Mouse (Mus musculus) embryonic facial prominence, embryonic 10.5 days (tissue): ENCODE results near the gene Edem2. TPM values are rescaled to one million over a fixed set of nuclear protein-coding genes. Genes with fewer than 3 reads are reported as not detected.
A peak's percentile ranks its signal among the peaks of the same experiment; 100 is the strongest.

Source experiments
- DNase-seq: peaks from one replicate; pipeline ENCODE4 v3.0.0-alpha.2; 2017; ENCODE audit warnings: low spot score
- H3K27ac ChIP-seq: fragments of 300-500 bp; sonication (generic); replicated peaks from 2 replicates; pipeline ENCODE4 v1.5.1; 2016; ENCODE audit warnings: mild to moderate bottlenecking
- H3K27me3 ChIP-seq: fragments of 300-500 bp; sonication (generic); replicated peaks from 2 replicates; pipeline ENCODE4 v1.6.1; 2016; ENCODE audit warnings: low read depth, mild to moderate bottlenecking; ENCODE audit not compliant: poor library complexity, severe bottlenecking
- H3K36me3 ChIP-seq: fragments of 300-500 bp; sonication (generic); replicated peaks from 2 replicates; pipeline ENCODE4 v1.6.1; 2016; ENCODE audit warnings: mild to moderate bottlenecking, moderate library complexity
- H3K4me1 ChIP-seq: fragments of 300-500 bp; sonication (generic); 2 replicates; pipeline ENCODE4 v1.6.1; 2016
- H3K4me3 ChIP-seq: fragments of 300-500 bp; sonication (generic); 2 replicates; pipeline ENCODE4 v1.5.1; 2016; ENCODE audit warnings: mild to moderate bottlenecking, moderate library complexity
- H3K9me3 ChIP-seq: fragments of 300-500 bp; sonication (generic); 2 replicates; pipeline ENCODE4 v1.6.1; 2016; ENCODE audit warnings: mild to moderate bottlenecking
- WGBS: fragments of 180-500 bp; shearing (Covaris S2); methylation state at CpG from one replicate; pipeline ENCODE4 v1.1.7; 2016; 5-methylcytosine and 5-hydroxymethylcytosine counted together
- polyA plus RNA-seq: library from polyadenylated mRNA; unstranded; fragments of >200 nt; fragmentation: Nextera tagmentation; extraction: Ambion mirVana; gene quantifications from 2 replicates; pipeline ENCODE4 v1.2.1, GENCODE M21; 2016

The Edem2 gene
- polyA plus RNA-seq, 1 experiment from 2014 or later = 27.0 TPM

DNA sequence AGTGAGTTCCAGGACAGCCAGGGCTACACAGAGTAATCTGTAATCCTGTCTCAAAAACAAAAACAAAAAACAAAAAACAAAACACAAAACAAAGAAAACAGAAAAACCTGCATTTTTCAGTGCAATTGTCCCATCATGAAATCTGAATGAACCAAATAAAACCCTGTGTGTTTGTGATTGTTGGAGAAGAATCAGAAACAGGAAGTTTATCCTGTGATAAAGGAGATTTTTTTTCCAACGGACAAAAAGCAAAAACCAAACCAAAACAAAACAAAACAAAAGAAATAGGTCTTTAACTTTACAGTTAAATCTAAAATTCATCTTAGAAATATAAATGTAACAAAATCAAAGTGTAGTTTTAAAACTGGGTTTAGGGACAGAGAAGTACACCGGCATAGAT is 34.7 kb downstream of the Edem2 start:
- Histone ChIP-seq H3K9me3 (no peaks in the 10 kb centered on the region), H3K27ac (no peak overlapping the region), H3K4me1 (peaks cover 16% of the 10 kb centered on the region), H3K27me3 (no peaks in the 10 kb centered on the region), H3K4me3 (no peak overlapping the region), H3K36me3 (peaks cover 6% of the 10 kb centered on the region; the same call in 1 of the 2 replicates)
- no peak for DNase-seq
- 75% methylated on average over 2 of the region's 2 CpGs for WGBS

DNA sequence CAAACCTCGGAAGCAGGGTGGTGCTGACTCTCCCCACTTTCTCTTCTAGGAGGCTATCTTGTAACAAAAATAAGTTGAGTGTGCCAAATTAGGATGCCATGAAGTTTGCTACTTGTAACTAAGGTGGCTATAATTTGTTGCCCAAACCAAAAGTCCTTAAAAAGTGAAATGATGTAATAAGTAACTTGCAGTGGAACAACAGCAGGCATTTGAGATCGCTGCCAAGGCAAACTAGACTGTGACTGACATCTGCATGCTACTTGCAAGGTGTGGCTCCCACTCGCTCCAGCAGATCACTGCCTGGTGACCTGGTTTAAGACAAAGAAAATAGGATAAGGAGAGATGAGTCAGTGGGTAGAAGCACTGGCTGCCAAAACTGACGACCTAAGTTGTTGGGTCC is 36.1 kb downstream of the Edem2 start:
- Histone ChIP-seq H3K4me3 (no peak overlapping the region), H3K27me3 (no peaks in the 10 kb centered on the region), H3K9me3 (no peaks in the 10 kb centered on the region), H3K36me3 (peaks cover 6% of the 10 kb centered on the region; the same call in 1 of the 2 replicates), H3K4me1 (peaks cover 21% of the 10 kb centered on the region), H3K27ac (no peak overlapping the region)
- WGBS = 82% methylated on average over 4 of the region's 4 CpGs
- no peak for DNase-seq

DNA sequence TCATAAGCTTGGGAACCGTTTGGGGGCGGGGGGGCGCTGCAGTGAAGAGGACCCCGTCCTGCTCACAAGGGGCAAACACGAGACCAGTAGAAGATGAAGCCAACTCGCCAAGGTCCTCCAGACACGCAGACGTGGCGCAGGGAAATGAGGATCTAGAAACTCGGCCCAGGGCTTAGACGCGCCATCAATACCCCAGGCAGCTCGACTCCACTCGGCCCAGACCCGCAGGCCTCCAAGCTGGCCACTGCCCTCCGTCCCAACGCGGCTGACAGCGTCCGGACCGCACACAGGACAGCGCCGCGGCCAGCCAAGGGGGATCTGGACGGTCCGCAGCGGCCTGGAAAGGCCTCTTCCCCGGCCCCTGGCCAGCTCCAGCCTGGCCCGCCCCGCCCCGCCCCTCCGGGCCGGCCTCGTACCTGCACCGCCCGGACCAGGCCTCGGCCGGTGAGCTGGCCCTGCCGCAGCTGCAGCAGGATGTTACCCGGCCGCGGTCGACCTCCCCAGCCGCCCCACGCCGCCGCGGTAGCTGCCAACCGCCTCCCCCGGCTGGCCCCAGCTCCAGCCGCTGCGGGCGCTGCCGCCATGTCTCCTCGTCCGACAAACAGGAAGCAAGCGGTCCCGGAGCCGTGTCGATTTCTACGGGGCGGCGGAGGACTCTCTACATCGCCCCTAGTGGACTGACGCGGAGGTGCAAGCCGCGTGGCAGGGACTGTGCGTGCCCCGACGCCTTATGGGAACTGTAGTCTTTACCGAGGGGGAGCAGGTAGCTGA is 37.4 kb downstream of the Edem2 start, which contains the start of gene Trpc4ap:
TSS of gene Trpc4ap (minus strand) at position 662 of the 771 bp plus-strand sequence.
- Histone ChIP-seq H3K4me1 (peaks cover 21% of the 10 kb centered on the region), H3K27me3 (no peaks in the 10 kb centered on the region), H3K4me3 (peak within 1 kb of the TSS; percentile 98), H3K27ac (peak within 1 kb of the TSS; percentile 98), H3K9me3 (no peaks in the 10 kb centered on the region), H3K36me3 (peaks cover 16% of the 10 kb centered on the region)
- under 1% methylated on average over 71 of the region's 72 CpGs for WGBS
- DNase-seq = peak; percentile 96

DNA sequence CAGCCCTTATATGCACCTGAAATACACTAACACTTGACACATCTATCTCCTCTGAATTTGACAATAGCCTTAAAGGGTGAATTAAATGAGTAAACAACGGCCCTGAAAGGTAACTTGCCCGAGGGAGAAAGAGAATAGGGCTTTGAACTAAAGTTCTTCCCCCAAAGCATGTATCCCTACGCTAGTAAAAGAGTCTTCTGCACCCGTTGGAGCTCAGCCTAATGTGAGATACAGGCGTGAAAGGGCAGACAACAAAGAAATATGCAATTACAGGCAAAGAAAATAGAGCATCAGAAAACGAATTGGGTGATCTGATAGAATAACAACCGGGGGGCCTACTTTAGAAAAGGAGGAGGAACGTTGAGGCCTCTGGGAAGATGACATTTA is 37.9 kb downstream of the Edem2 start:
- H3K9me3 ChIP-seq = no peaks in the 10 kb centered on the region
- no peak for DNase-seq
- 9% methylated on average over 8 of the region's 8 CpGs for WGBS
- H3K36me3 ChIP-seq = peaks cover 20% of the 10 kb centered on the region
- peaks cover 21% of the 10 kb centered on the region for H3K4me1 ChIP-seq
- H3K27me3 ChIP-seq = no peaks in the 10 kb centered on the region
- H3K4me3 ChIP-seq = peak overlapping the region; percentile 98
- H3K27ac ChIP-seq = peak overlapping the region; percentile 98

DNA sequence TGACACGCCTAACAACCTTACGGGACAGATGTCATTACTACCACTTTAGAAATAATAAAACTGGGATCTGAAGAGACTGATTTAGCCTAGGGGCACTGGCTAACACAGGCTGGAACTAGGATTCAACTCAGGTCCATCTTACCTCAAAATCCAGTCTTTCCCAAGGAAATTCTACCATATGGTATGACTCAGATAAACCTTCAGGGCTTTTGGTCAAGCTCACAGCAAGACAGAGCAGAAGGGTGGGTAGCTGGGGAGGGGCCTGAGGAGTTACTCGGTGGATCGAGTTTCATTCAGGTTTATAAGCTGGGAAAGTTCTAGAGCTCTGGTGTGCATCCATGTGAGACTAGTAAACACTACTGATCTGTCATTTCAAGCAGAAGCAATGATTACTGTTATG is 40.1 kb downstream of the Edem2 start:
- H3K27ac ChIP-seq = no peak overlapping the region
- no peak overlapping the region for H3K4me3 ChIP-seq
- peaks cover 33% of the 10 kb centered on the region for H3K36me3 ChIP-seq
- WGBS = 86% methylated on average over 4 of the region's 4 CpGs
- no peaks in the 10 kb centered on the region for H3K27me3 ChIP-seq
- H3K9me3 ChIP-seq = no peaks in the 10 kb centered on the region
- DNase-seq = no peak
- H3K4me1 ChIP-seq = peaks cover 21% of the 10 kb centered on the region

DNA sequence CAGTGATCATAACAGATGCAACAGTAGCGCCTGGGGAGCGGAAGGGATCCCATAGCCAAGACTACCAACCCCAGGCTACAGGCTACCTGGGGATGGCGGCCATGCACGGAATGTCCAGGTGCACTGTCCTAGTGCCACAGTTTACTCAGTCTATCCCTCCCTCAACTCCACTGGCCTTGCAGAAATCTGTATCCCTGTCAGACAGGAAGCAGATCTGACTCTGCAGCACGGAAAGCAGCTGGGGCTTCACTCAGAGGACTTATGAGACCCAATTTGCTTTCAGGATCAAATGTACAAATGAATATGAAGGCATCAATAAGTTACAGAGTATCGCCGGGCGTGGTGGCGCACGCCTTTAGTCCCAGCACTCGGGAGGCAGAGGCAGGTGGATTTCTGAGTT is 41.5 kb downstream of the Edem2 start:
- 96% methylated on average over 11 of the region's 11 CpGs for WGBS
- Histone ChIP-seq H3K4me3 (no peak overlapping the region), H3K9me3 (no peaks in the 10 kb centered on the region), H3K36me3 (peaks cover 37% of the 10 kb centered on the region), H3K27ac (no peak overlapping the region), H3K4me1 (peaks cover 21% of the 10 kb centered on the region), H3K27me3 (no peaks in the 10 kb centered on the region)
- no peak for DNase-seq

DNA sequence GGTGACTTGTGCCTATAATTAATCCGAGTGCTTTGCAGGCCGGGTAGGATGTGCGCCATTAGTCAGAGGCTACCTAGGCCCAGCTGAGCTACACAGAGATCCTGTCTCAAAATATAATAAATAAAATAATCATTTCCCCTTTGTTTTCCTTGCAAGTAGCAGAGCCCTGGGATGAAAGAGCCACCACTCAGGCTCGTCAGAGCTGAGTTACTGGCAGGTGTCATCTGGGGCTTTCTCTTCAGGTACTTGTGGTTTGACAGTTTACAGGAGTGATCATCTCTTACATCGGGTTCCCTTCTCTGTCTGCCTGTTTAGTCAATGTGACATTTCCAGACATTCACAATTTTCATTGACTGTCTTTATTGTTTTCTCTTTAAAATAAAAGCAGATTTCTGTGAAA is 42.7 kb downstream of the Edem2 start:
- 90% methylated on average over 5 of the region's 5 CpGs for WGBS

DNA sequence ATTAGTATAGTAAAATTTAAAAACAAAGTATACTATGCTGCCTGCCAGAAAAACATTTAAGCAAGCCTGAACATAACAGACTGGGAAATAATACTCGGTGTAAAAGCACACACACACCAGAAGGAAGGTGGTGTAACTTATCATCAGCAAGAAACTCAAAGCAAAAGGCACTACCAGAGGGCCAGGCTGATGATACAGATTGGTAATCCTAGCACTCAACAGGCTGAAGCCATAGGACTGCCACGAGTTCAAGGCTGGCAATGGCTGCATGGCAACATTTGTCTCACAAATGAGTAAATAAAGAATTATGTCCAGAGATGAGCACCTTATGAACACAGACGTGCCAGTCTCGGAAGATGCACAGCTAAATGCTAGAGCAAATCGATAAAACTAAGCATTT is 45.5 kb downstream of the Edem2 start:
- H3K4me1 ChIP-seq = peaks cover 3% of the 10 kb centered on the region; the same call in 1 of the 2 replicates
- WGBS = 93% methylated on average over 5 of the region's 5 CpGs
- H3K4me3 ChIP-seq = no peak overlapping the region
- no peaks in the 10 kb centered on the region for H3K9me3 ChIP-seq
- H3K36me3 ChIP-seq = peaks cover 36% of the 10 kb centered on the region
- H3K27ac ChIP-seq = no peak overlapping the region
- no peak for DNase-seq
- H3K27me3 ChIP-seq = no peaks in the 10 kb centered on the region

More for the DNA sequence above, 42.7 kb downstream of the Edem2 start:
- H3K4me3 ChIP-seq = no peak overlapping the region
- no peaks in the 10 kb centered on the region for H3K9me3 ChIP-seq
- peaks cover 21% of the 10 kb centered on the region for H3K4me1 ChIP-seq
- H3K36me3 ChIP-seq = peaks cover 33% of the 10 kb centered on the region
- no peaks in the 10 kb centered on the region for H3K27me3 ChIP-seq
- no peak for DNase-seq
- no peak overlapping the region for H3K27ac ChIP-seq

DNA sequence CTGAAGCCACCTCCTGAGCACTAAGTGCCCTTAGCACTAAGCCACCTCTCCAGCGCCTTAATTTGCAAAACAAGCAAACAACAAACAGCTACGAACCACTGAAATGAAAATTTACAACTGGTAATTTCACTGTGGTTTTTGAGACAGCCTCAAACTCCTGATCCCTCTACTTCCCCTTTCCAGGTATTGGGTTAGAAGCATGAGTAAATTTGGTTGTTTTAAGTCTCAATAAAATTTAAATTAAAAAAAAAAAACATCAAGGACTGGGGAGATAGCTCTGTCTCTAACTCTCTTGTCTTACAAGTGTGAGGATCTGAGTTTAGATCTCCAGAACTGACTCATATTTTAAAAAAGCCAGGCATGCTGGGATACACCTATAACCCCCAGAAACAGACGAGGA is 46.1 kb downstream of the Edem2 start:
- 75% methylated on average over 3 of the region's 3 CpGs for WGBS
- no peak overlapping the region for H3K27ac ChIP-seq

DNA sequence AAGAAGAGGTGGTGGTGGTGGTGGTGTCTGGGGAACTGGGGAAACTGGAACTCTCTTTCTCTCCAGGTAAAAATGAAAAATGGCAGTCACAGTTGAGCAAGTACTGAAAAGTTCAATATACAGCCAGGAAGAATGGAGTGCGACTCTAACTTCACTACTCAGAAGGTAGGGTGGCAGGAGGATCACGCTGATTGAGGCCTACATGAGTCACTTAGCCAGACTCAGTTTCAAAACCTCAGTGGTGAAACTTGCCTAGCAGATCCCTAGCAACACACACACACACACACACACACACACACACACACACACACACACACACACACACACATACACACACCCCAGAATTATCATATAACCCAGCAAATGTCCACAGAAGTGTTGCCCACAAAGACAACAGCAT is 47.4 kb downstream of the Edem2 start:
- 87% methylated on average over 2 of the region's 2 CpGs for WGBS
- DNase-seq = no peak
- Histone ChIP-seq H3K9me3 (no peaks in the 10 kb centered on the region), H3K4me1 (peaks cover 3% of the 10 kb centered on the region; the same call in 1 of the 2 replicates), H3K27me3 (no peaks in the 10 kb centered on the region), H3K36me3 (peaks cover 27% of the 10 kb centered on the region), H3K4me3 (no peak overlapping the region), H3K27ac (no peak overlapping the region)

More for the DNA sequence above, 46.1 kb downstream of the Edem2 start:
- no peak overlapping the region for H3K4me3 ChIP-seq
- H3K36me3 ChIP-seq = peaks cover 36% of the 10 kb centered on the region
- DNase-seq = no peak
- H3K9me3 ChIP-seq = no peaks in the 10 kb centered on the region
- peaks cover 3% of the 10 kb centered on the region; the same call in 1 of the 2 replicates for H3K4me1 ChIP-seq
- H3K27me3 ChIP-seq = no peaks in the 10 kb centered on the region

DNA sequence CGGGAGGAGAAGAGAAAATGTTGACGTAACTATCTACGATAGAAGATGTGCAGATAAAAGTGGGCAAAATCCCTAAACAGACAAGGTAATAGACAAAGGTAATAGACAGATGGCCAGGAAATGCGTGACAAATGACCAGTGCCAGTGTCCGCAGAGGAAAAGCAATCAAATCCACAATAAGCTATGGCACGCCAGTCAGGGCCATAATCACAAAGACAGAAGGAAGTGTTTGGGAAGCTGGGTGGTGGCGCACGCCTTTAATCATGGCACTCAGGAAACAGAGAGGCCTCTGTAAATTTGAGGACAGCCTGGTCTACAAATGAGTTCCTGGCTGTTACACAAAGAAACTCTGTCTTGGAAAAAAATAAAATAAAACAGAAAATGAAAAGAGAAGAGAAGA is 48.1 kb downstream of the Edem2 start:
- H3K36me3 ChIP-seq = peaks cover 21% of the 10 kb centered on the region
- no peaks in the 10 kb centered on the region for H3K9me3 ChIP-seq
- no peaks in the 10 kb centered on the region for H3K27me3 ChIP-seq
- H3K4me1 ChIP-seq = peaks cover 3% of the 10 kb centered on the region; the same call in 1 of the 2 replicates
- no peak overlapping the region for H3K4me3 ChIP-seq
- WGBS = 75% methylated on average over 8 of the region's 8 CpGs
- H3K27ac ChIP-seq = no peak overlapping the region
- no peak for DNase-seq

DNA sequence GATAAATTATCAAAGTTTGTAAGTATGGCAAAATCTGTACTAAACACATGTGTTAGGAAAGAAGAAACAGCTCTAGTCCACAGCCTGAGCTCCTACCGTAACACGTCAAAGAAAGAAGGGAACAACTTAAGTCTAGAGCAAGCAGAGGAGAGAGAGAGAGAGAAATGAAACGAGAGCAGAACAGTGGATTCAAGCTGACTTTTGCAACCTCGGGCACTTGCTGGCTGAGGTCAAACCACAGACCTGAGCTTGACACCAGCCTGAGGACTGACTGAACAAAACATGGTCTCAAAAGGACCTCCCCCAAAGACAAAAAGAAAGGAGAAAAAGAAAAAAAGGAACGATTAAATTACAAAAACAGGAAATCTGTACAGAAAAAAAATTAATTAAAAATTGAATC is 48.7 kb downstream of the Edem2 start:
- no peak overlapping the region for H3K27ac ChIP-seq
- H3K4me1 ChIP-seq = peaks cover 3% of the 10 kb centered on the region; the same call in 1 of the 2 replicates
- WGBS = 77% methylated on average over 5 of the region's 5 CpGs
- H3K36me3 ChIP-seq = peaks cover 16% of the 10 kb centered on the region
- no peaks in the 10 kb centered on the region for H3K27me3 ChIP-seq
- no peaks in the 10 kb centered on the region for H3K9me3 ChIP-seq
- no peak for DNase-seq
- H3K4me3 ChIP-seq = no peak overlapping the region

DNA sequence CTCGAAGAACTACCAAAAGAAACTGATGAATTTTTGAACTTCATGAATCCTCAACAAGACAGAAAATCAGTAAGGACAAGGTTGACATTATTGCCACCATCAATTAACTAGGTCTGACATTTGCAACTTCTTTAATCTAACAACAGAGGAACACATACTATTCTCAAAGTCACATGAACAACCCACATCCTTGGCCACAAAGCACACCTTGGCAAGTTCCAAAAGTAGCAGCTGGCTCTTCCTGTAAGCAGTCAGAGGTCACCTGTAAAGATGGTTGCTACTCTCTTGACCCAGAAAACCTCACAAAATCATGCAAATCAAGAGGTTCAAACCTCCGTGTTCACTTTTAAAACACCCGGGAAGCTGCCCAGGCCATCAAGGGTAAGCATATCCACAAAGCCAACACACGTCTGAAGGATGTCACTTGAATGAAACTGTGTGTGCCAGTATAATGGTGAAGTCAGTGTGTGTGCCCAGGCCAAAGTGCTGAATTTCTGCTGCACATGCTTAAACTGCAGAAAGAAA is 49.6 kb downstream of the Edem2 start:
- Histone ChIP-seq H3K27ac (no peak overlapping the region), H3K27me3 (no peaks in the 10 kb centered on the region), H3K4me1 (peaks cover 3% of the 10 kb centered on the region; the same call in 1 of the 2 replicates), H3K4me3 (no peak overlapping the region), H3K36me3 (peaks cover 14% of the 10 kb centered on the region), H3K9me3 (no peaks in the 10 kb centered on the region)
- WGBS = 95% methylated on average over 4 of the region's 4 CpGs
- no peak for DNase-seq
